Mouse (Mus musculus) spleen, postnatal 10 days (tissue): Measurements from ENCODE around the gene Sstr2.
"Not testable (repeated sequence)": the region's sequence is repeated elsewhere in the genome, so short reads cannot be mapped to it uniquely, and the experiment has no call there.

Experiments used
- DNase-seq, 2 experiments: peaks; one replicate each; pipeline ENCODE4 v3.0.0; 2021 to 2022; ENCODE audit warnings: low spot score in 2 of 2

The Sstr2 gene

DNA sequence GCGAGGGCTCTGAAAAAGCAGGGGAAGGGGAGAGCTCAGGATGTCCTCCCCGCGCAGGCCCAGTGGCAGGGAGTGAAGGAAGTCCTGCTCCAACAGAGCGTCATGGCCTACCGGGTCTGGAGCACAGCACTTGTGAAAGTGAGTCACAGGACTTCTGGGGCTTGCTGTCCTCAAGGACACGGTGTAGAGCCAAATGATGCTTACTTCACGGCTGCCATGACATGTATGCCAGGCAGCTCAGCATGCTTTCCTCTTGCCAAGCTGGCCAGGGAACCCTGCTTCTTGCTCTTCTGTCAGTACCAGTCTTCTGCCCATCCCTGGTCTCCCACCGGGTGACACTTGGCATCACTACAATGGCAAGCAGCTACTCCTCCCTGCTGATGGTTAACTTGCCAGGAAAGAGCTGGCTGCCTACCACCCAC, 37.4 kb downstream of the Sstr2 start:
- DNase-seq = no peak

DNA sequence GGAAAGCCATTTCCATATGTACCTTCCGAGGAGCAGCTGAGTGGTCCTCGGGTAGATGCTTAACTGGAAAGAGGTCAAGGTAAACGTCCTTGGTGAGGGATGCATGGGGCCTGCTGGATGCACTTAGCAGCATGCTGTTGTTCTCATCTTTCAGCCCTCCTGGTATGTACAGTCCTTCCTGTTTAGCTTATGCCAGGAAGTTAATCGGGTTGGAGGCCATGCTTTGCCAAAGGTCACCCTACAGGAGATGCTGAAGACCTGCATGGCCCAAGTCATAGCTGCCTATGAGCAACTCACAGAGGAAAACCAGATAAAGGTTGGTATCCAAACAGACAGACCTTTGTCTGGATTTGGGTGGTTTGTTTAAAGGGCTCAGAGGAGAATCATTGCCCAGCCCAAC, 38.1 kb downstream of the Sstr2 start:
- DNase-seq = no peak

DNA sequence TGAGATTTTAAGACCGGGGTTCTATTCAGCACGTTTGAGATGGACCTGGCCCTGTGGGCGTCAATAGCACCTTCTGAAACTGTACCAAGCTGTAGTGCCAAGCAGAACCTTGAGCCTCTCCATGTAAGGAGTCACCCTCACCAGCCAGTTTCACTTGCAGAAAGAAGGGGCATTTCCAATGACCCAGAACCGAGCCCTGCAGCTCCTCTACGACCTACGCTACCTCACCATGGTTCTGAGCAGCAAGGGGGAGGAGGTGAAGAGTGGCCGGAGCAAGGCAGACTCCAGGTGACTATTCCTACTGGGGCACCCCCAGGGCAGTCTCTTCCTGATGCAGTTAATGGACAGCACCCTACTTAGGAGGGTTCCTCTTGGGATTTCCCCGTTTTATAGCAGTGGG, 39.2 kb downstream of the Sstr2 start:
- no peak for DNase-seq

DNA sequence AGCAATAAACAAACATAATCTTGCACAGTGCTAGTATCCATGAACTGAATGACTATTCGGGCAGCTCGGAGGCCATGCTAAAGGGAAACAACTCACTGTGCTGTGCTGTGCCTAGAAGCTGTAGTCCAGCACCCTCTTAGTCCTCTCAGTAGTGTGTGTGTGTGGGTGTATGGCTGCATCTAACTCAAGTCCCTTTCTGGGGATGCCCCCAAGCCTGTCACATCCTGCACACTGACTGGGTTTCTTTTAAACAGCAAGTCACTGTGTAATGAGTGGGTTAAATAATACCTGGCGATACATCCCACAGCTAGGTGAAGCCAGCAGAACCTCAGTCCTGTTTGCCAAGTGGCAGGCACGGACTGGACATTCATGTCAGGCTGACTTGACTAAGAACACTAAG, 39.6 kb downstream of the Sstr2 start:
- no peak for DNase-seq

DNA sequence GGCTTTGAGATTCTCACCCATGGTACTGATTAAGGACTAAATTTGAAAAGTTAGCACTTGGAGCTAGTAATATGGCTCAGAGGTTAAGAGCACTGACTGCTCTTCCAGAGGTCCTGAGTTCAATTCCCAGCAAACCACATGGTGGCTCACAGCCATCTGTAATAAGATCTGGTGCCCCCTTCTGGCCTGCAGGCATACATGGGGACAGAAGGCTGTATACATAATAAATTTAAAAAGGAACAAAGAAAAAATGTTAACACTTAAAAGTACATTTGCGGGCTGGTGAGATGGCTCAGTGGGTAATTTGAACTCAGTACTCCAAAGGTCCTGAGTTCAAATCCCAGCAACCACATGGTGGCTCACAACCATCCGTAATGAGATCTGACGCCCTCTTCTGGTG, 41.1 kb downstream of the Sstr2 start:
- not testable (repeated sequence) for DNase-seq

DNA sequence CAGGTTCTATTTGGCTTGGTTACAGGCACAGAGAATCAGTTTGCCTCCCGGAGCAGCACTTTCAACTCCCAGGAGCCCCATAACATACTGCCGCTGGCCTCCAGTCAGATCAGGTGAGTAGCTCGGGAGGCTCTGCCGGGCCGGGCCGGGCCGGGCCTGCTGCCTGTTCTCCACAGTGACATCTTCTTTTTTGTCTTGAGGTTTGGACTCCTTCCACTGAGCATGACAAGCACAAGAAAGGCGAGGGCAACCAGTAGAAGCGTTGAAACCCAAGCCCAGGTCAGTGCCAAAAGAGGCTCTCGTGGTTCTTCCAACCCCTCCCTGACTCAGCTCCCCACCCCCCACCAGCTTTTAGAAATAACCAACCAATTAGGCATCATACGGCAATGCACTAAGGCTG, 41.8 kb downstream of the Sstr2 start:
- no peak for DNase-seq

DNA sequence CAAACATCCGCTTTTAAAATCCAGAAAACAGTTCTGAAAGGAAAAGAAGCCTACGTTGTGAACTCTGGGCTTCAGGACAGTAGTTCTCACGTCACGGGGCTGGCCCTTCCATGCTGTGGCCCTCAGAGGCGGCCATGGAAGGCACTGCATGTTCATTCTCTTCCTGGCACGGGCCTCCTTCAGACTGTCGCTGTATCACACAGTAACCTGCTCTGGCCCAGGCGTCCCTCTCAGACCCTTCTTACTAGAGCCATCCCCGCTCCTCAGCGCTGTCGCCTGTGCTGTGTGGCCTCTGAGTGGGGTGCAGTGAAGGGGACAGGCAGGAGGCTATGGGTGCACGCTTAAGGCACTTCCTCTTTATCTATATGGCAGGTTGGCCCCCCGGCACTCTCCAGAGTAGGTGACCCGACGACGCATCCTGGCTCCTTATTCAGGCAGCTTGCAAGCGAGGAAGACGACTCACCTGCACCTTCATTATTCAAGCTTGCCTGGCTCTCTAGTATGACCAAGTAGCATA, 42.8 kb downstream of the Sstr2 start:
- DNase-seq = no peak

DNA sequence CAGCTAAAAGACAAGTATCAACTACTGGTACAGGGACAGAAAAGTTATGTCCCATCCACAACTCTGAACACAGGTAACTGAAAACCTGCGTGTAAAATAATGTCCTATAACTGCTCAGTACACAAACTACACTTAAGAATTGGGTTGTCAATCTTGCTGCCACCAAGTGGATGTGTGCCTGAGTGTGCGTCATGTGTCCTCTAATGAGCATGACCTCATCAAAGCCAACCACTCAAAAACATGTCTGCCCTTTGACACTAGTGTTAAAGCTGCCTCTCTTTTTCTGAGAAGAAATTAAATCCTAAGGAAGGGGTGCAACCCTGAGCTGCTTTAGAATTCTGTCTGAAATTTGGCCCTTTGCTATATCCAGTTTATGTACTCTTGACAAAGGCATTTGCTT, 45.1 kb downstream of the Sstr2 start:
- no peak for DNase-seq

DNA sequence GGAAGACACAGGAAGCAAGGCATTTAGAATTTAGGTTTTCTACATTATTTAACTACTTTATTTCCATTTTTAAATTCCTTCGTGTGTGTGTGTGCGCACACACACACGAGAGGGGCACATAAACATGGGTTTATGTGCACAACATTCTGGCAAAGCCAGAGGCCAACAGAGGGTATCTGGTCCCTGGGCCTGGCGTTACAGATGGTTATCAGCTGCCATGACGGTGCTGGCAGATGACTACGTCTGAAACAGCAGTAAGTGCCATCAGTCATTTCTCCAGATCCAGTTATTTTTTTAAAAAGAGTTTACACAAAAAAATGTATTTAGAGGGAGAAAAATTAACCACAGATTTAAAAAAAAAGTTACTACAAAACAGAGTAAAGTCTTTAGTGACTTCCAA, 47.1 kb downstream of the Sstr2 start:
- no peak for DNase-seq

DNA sequence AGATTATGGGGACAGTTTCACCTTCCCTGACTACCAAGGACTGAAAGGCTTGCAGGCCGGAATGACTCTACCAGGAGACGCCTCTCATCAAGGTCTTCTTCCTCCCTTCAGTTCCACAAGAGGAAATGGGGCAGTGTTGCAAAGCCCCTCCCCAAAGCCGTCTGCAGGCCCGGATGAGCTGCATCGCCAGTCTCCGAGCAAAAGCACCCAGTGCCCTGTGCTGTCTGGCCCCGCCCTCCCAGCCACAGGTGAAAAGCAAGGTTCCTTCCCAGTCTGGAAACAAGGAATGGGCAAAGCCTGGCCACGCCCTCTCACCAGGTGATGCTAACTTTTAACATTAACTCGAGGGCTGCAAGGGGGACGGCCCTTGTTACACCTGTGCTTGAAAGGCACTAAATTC, 47.5 kb downstream of the Sstr2 start:
- DNase-seq = no peak

DNA sequence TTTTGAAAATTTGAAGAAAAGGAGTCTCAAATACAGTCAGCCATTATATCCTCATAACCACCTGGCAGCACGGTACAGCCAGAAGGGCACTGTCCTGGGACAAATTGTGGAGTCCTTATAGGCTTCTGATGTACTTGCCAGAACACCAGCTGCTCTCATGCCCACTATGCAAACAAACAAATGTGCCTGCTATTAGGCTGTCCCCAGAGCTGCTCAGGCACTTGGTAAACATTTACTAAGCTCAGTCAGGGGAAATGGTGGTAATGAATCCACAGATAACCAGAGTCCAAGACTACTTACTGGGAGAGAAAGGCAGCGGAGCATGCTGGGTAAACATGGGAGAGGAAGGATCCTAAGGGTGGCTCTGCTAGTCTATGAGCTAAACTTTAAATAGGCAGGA, 48.0 kb downstream of the Sstr2 start:
- no peak for DNase-seq

DNA sequence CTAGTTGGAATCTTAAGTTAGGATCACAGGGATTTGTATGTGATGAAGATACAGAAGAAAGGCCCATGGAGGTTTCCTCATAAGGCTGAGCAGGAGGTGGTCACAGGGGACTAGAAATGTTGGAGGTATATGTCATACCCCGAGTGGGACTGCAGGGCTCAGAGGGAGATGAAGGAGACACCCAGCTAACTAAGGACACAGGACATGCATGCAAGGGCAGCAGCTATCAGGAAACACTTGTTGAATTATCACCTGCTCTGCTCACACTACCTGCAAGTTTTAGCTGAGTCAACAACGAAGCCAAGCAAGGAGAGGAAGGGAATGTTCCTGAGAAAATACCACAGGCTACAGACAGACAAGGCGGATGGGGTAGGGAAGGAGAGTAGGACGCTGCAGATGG, 48.6 kb downstream of the Sstr2 start:
- no peak for DNase-seq

DNA sequence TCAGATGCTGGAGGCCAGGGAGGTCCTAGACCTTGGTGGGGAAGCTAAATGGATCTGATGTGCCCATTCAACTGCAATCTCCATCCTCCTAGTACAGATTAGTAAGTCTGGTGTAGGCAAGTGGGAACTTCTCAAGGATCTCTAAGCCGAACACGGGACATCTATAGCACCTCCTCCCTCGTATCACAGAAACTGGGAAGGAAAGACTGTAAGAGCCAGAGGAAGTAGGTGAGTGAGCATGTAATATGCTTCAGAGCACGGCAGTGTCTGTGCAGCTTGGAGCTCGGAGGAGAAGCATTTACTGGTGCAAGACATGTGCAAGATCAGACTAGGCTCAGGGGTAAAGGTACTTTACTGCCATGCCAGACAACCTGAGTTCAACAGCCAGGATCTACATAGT, 49.7 kb downstream of the Sstr2 start:
- no peak for DNase-seq

DNA sequence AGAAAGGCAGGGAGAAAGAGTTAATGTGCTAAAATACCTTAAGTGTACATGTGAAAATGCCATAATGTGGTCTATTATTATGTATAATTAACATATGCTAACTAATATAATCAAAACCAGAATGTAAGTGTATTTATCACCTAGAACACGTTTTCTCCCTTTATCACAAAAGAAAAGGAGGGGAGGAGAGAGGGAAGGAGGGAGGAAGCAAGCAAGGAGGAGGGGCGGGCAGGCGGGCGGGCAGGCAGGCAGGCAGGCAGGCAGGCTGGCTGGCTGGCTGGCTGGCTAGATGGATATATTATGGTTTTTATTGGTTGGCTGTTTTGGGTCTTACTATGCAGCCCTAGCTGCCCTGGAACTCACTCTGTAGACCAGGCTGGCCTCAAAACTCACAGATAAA, 50.6 kb downstream of the Sstr2 start:
- no peak for DNase-seq

DNA sequence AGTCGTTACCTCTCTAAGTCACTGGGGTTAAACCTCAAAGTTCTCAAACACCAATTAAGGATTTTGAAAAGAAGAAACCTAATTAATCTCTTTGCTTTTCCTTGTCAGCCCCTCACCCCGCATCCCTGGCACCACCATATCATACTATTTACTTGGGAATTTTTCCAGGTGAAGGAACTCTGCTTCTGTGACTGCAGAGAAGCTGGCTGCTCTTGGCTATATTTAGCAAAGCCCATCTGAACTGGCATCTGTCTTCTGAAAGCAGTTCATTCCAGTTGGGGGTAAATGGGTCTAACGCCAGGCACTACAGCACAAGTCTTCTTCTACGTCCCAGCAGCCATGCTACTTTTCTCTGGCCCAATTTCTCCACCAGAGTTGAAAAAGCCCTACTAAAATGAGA, 54.5 kb downstream of the Sstr2 start:
- DNase-seq = no peak

DNA sequence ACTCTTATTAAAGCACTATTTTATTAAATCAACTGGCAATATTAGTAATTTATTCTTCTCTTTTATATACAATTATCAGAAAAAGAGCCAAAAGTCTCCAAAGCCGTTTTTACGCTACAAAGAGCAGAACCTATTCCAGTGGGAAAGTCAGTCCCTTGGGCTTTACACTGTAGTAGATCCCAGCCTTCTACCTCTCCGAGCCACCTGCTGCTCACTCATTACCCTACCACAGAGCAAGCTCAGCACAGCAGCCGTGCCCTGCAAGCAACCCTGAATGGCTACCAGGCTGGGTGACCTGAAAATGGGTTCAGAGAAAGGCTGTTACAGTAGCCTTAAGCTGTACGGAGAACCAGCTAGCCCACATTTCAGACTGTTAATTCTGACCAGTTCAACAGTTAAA, 55.5 kb downstream of the Sstr2 start:
- no peak for DNase-seq
